Mouse (Mus musculus) adrenal gland, adult 18-20 months (tissue): Measurements from ENCODE around the gene Fam228b. TPM values are rescaled to one million over a fixed set of nuclear protein-coding genes. Genes with fewer than 3 reads are reported as not detected.

Source experiments
- total RNA-seq, 2 experiments: library from RNA; stranded (reverse); gene quantifications; 1 replicate in 1 of 2; 2 replicates in 1 of 2; pipeline ENCODE4 v1.2.3; 2021

Fam228b gene
- total RNA-seq, 2 experiments from 2014 or later: 3.3 to 6.1 TPM

Other genes starting within 250 kb of the Fam228b start
- gene Itsn2, start 176.6 kb downstream of the Fam228b start, total RNA-seq: 10 to 100 TPM; 50.0 to 58.8 TPM
- not detected for gene Gm3625, start 176.3 kb downstream of the Fam228b start, total RNA-seq
- under 1 TPM; 0.19 to 0.27 TPM for gene Fam228a, start 30.8 kb downstream of the Fam228b start, total RNA-seq
- gene Pfn4, start 245 bp downstream of the Fam228b start, total RNA-seq: 1 to 10 TPM in 1 of 2 experiments, under 1 TPM in 1; 0.86 to 1.1 TPM
- gene Sf3b6, start 48.3 kb upstream of the Fam228b start, total RNA-seq: 100 to 1,000 TPM in 1 of 2 experiments, 10 to 100 TPM in 1; 94.2 to 110 TPM
- 1 to 10 TPM; 4.4 to 7.7 TPM for gene Fkbp1b, start 72.3 kb upstream of the Fam228b start, total RNA-seq
- gene Wdcp, start 74.0 kb upstream of the Fam228b start, total RNA-seq: 1 to 10 TPM; 8.5 to 8.9 TPM
- gene Mfsd2b, start 105.1 kb upstream of the Fam228b start, total RNA-seq: under 1 TPM; 0.89 to 0.99 TPM
- 10 to 100 TPM; 56.2 to 65.5 TPM for gene Ubxn2a, start 138.4 kb upstream of the Fam228b start, total RNA-seq
- 10 to 100 TPM; 20.6 to 25.2 TPM for gene Atad2b, start 148.1 kb upstream of the Fam228b start, total RNA-seq